Mouse (Mus musculus) naive thymus-derived CD4-positive, alpha-beta T cell, adult 2 months (primary cell): ENCODE results near the gene Igsf21.

Experiments used
- DNase-seq: peaks from one replicate; pipeline ENCODE4 v3.0.0-alpha.2; 2011; ENCODE audit warnings: low read depth

Igsf21 gene

DNA sequence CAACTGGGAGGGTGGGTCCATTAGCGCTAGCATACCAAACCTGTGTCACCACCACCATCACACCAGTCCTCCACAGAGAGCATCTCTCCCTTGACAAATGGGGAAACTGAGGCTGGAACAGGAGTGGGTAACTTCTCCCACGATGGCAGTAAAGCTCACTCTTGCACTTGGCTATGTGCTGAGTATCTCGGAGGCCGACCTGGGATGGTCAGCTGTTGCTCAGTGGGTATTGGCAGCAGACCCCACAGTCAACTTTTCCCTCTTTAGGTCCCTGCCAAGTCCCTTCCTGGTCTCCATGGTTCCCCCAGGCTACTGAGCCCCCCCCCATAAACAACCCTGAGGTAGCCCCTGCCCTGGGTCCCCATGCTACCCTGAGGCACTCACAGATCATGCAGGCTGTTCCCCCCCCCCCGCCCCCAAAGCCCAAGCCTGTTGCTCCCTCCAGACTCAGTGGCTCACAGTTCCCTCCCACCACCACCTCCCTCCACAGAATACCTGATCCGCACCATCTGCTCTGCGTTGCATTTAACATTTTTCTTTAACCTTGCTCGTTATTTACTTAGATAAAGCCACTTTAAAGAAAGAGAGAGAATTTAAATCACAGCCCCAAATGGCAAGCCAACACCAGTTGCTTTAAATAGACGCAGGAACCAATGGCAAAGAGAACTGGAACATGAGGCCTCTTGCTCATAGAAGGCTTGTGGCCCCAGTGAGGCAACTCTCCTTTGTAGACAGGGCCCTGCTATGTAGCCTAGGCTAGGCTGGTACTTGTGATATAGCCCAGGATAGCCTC is 11.0 kb downstream of the Igsf21 start:
- DNase-seq, result no peak

- no peak for DNase-seq
Measured at GRCm38 (mm10) chr4:140234412-140235205, 12.0 kb downstream of the Igsf21 start.

GRCm38 (mm10) chr4:140227837-140228236 is 18.7 kb downstream of the Igsf21 start:
- no peak for DNase-seq

DNA sequence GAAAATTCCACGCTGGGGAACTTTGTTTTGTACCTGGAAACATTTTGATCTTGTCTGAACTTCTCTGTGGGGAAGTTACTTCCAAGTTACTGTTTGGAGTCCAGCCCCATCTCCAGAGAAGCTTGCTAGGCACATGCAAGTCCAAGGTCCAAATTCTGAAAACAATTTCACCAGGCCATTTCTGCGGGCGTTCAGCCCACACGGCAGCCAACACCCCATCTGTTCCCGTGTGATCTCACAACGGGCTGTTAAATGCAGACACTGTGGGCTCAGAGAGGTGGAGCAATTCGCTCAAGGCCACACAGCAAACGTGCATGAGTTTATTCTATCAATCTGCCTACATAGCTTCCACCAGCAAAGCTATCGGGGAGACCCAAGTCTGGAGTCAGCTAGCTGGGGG is 21.4 kb downstream of the Igsf21 start:
- no peak for DNase-seq

GRCm38 (mm10) chr4:140224451-140224850 is 22.1 kb downstream of the Igsf21 start:
- no peak for DNase-seq

DNA sequence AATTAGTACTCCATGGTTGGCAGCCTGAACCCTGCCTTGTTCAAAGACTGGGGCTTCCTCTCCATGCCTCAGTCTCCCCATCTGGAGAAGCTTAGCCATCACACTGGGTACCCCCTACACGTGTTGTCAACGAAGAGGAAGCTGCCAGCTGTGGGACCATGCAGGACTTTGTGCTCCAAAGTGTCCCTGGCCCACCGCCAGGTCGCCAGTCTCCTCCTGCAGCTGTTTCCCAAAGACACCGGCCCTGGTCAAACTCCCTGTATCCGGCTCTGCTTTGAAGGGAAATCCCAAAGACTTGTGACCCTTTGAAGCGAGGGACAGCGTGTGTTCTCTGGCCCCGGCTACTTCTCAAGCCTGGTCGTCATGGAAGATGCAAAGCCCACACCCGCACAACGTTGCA is 23.5 kb downstream of the Igsf21 start:
- DNase-seq, result no peak

DNA sequence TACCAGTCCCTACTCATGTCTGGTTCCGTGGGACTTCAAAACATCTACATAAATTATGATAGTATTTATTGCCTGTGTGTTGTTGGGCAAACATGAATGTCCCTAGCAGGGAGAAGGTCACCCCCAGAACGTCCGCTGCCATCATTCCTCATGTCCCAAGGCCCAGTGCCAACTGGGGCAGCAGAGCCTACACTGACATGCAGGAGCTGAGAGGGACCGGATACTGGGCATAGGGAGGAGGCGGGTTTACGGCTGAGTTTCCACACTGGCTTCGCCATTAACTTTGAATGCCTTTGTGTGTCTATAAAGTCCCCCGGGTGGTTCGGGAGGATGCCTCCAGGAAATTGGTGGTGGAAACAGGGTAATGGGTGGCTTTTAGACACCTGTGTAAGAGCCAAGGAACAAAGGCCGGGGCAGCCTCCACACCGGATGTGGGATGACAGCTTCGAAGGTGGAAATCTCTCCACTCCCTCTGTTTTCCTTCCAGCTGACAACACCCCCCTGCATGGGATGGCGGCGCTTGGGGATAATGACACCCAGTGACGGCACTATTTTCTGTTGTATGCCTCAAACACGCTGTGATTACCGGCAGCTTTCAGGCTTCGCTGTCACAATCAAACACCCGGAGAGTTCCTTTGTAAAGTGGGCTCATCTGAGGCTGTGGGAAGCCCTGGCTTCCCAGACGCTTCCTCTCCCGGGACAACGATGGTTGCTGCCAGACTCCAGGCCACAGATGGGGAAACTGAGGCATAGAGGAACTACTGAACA is 26.1 kb downstream of the Igsf21 start:
- no peak for DNase-seq

DNA sequence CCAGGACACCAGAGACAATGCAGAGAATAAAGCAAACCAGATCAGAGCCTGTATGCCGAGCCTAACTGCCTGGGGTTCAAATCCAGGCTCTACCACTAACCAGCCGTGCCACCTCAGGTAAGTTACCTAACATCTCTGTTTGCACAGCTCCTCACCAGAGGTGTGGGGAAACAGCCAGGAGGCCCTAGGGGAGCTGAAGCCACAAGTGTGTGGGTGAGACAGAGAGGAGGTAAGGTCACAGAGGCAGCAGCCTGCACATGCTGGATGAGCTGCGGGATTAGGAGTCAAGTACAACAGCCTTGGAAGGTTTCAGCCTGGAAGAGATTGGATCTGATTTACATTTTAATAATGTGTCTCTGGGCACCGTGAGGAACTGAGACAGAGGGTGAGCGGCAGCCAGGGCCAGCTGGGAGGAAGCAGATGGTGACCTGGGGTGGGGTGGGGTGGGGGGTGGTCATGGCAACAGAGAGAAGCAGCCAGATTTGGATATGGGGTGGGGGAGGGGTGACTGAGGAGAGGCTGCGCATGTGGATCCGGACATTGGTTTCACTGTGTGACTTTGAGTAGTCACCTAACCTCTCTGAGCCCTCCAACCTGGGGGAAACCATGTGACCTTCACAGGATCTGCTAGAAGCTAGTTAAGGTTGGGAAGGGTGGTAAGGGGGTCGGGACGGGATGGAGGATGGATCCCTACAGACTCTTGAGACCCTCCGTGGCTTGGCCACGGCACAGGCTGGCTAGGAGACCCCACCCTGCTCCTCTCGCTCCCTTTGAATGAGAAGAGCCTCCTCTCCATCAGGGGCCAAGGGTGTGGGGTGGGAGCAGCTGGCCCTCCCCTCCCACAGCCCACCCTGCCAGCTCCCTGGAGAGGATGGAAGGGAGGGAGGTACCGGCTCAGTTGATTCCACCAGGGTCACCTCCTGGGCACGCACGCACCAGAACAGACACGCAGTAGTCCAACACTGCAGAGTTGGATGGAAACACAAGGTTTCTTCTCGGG is 27.4 kb downstream of the Igsf21 start:
- no peak for DNase-seq

DNA sequence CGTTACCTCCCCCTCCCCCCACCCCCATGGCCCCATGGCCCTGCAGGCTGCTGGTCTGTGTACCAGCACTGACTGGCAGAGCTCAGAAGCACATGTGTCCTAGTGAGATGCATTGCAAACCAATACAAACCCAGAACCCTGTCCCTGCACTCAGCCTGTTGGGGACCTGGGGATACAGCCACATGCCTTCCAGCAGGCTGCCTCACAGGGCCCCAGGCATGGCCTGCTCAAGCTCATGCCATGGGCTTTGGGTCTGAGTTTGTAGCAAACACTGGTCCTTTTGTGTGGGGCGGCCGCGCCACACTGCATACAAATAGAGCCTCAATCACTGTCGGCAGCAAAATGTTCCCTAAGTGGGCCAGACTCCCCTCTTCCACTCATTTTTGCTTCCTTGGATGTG is 28.2 kb downstream of the Igsf21 start:
- no peak for DNase-seq

GRCm38 (mm10) chr4:140217934-140218333 is 28.6 kb downstream of the Igsf21 start:
- DNase-seq, result no peak

DNA sequence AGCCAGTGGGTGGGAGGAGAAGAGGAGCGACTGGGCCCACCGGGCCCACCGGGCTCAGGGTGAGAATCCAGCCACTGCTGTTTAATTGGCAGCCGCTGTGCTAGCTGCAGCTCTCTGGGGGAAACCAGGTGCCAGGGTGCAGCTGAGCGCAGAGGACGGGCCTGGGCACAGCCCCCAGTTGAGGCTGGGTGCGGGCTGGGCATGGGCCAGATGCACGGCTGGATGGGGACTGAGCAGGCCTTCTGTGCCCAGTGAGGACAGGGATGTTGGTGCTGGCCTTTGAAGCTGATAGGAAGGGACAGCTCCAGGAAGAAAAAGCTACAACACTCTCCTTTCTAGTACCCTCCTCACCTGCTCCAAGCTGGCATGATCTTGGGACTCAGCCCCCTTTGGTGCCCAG is 30.5 kb downstream of the Igsf21 start:
- no peak for DNase-seq

DNA sequence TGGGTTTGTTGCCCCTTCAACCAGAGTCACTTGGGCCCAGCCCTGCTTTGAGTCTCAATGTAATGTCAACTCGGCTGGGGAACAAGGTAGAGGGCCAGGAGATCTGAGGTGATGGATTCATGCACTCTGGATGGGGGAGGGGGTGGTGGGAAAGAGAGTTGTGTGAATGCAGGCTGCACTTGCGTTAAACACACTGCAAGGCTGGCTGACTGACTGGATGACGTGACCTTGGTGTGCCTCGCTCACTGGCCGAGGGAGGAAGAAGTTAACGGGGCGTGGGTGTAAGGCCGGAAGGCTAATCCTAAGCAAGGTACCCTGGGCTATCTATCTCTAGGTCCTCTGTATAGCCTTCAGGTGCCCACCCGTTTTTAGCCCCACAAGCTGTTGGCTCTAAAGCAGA is 31.4 kb downstream of the Igsf21 start:
- DNase-seq, result no peak

GRCm38 (mm10) chr4:140214406-140214805 is 32.2 kb downstream of the Igsf21 start:
- no peak for DNase-seq

DNA sequence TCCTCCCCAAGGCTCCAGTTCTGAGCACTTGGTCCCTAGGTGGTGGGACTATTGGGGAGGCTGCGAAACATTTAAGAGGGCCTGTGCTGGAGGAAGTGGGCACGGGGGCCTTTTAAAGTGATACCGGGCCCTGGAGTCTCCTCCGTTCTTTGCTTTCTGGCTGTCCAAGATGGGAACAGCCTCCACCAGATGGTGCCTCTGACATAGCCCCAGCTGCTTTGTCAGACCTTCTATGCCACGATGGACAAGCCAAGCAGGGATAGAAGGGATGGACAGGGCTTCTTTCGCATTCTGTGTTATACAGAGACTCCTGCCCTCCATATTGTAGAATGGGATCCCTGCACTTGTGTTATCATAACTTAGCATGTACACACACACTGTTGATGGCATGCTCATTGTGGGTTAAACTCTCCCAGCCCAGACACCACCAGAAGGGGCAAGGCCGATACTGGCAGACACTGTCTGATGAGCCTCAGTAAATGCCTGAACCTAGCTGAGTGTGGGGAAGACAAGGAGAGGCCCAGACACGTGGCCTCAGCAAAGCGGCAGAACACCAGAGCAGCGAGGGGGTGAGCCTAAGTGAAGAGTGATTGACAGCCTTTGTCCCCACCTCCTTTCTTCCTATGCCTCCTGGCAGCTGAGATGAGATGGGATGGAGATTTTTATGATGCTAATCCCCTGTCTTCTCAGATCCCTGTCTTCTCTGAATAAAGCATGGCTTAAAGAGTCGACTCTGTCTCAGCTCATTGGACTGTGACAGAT is 36.3 kb downstream of the Igsf21 start:
- DNase-seq, result no peak

GRCm38 (mm10) chr4:140205811-140206231 is 40.8 kb downstream of the Igsf21 start:
- no peak for DNase-seq

GRCm38 (mm10) chr4:140204775-140205174 is 41.8 kb downstream of the Igsf21 start:
- no peak for DNase-seq

DNA sequence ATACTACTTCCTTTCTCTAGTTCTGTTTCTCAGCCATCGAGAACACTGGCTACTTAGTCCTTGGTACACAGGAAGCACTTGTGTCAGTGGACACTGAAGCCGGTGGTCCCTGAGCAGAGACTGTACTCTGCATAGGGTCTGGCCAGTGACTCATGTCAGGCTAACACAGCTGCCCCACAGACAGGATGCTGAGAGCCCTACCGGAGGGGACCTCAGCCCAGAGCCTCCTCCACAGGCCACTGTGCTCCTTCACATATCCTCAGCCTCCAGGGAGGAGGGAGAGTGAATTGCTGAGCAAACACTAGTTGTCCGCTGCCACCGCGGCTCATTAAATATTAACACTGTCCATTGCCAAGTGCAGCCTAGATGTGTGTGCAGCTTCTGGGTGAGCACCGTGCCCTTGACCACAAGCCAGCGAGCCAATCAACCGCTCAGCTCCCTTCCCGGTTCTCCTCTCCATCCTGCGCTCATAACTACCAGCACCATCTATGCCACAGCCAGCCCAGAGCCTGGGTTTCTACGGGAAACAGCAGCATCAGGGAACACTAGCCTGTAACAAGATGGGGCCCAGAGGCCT is 42.8 kb downstream of the Igsf21 start:
- no peak for DNase-seq

- DNase-seq, result no peak
Measured at GRCm38 (mm10) chr4:140202196-140202595, 44.4 kb downstream of the Igsf21 start.

- no peak for DNase-seq
Measured at GRCm38 (mm10) chr4:140200296-140200695, 46.3 kb downstream of the Igsf21 start.

- DNase-seq, result no peak
Measured at GRCm38 (mm10) chr4:140196717-140197116, 49.9 kb downstream of the Igsf21 start.
